Mouse (Mus musculus) liver, adult 2 months (tissue): ENCODE data around the gene Ptges3l. TPM values are rescaled to one million over a fixed set of nuclear protein-coding genes. Genes with fewer than 3 reads are reported as not detected.
A peak's percentile ranks its signal among the peaks of the same experiment; 100 is the strongest.

ENCODE experiments used
- DNase-seq: peaks from one replicate; pipeline ENCODE4 v3.0.0-alpha.2; 2011; ENCODE audit warnings: low read depth, low spot score; ENCODE audit errors: extremely low read depth
- H3K27ac ChIP-seq: fragments of 200-500 bp; replicated peaks from 2 replicates; pipeline ENCODE4 v1.5.1; 2012; ENCODE audit warnings: low read depth, mild to moderate bottlenecking, control low read depth, inconsistent platforms, low read length; ENCODE audit not compliant: insufficient read depth
- H3K27me3 ChIP-seq: fragments of 200-500 bp; 2 replicates; pipeline ENCODE4 v1.6.1; 2012; ENCODE audit warnings: mild to moderate bottlenecking, moderate library complexity, low read length, inconsistent platforms; ENCODE audit not compliant: control insufficient read depth, insufficient read depth
- H3K36me3 ChIP-seq: fragments of 200-500 bp; 2 replicates; pipeline ENCODE4 v1.6.1; 2012; ENCODE audit warnings: low read length, inconsistent platforms; ENCODE audit not compliant: control insufficient read depth, insufficient read depth
- H3K4me1 ChIP-seq: fragments of 200-500 bp; 2 replicates; pipeline ENCODE4 v1.6.1; 2011; ENCODE audit warnings: low read length; ENCODE audit not compliant: control insufficient read depth, insufficient read depth
- H3K4me3 ChIP-seq: fragments of 200-500 bp; 2 replicates; pipeline ENCODE4 v1.5.1; 2011; ENCODE audit warnings: low read depth, mild to moderate bottlenecking, control low read depth, low read length, moderate library complexity; ENCODE audit not compliant: insufficient read depth
- H3K79me2 ChIP-seq: fragments of 200-500 bp; 2 replicates; pipeline ENCODE4 v1.6.1; 2012; ENCODE audit warnings: inconsistent platforms, mild to moderate bottlenecking, low read length, moderate library complexity; ENCODE audit not compliant: control insufficient read depth, insufficient read depth
- H3K9ac ChIP-seq: fragments of 200-500 bp; 2 replicates; pipeline ENCODE4 v1.6.1; 2012; ENCODE audit warnings: low read depth, mild to moderate bottlenecking, control low read depth, inconsistent platforms, low read length
- CTCF ChIP-seq: fragments of 200-500 bp; IDR thresholded peaks from 2 replicates; pipeline ENCODE4 v1.5.1; 2011; ENCODE audit warnings: low read depth, low read length, control low read depth
- POLR2A ChIP-seq: fragments of 200-500 bp; IDR thresholded peaks from 2 replicates; pipeline ENCODE4 v1.6.1; 2011; ENCODE audit warnings: low read length, control low read depth; ENCODE audit not compliant: insufficient read depth; ENCODE audit errors: extremely low read depth
- WGBS: fragments of 180-500 bp; shearing (Covaris S2); methylation state at CpG from one replicate; pipeline ENCODE4 v1.1.7; 2018; 5-methylcytosine and 5-hydroxymethylcytosine counted together
- polyA plus RNA-seq: library from polyadenylated mRNA; depleted of rRNA; stranded (reverse); fragments of >200 nt; gene quantifications from 2 replicates; pipeline ENCODE4 v1.2.3, GENCODE M21; 2012
- total RNA-seq: library from RNA; depleted of rRNA; stranded (reverse); fragments of >200 nt; gene quantifications from 2 replicates; pipeline ENCODE4 v1.2.3, GENCODE M21; 2014

The Ptges3l gene
- total and polyA plus RNA-seq, 2 experiments, result 0.46 to 0.93 TPM

DNA sequence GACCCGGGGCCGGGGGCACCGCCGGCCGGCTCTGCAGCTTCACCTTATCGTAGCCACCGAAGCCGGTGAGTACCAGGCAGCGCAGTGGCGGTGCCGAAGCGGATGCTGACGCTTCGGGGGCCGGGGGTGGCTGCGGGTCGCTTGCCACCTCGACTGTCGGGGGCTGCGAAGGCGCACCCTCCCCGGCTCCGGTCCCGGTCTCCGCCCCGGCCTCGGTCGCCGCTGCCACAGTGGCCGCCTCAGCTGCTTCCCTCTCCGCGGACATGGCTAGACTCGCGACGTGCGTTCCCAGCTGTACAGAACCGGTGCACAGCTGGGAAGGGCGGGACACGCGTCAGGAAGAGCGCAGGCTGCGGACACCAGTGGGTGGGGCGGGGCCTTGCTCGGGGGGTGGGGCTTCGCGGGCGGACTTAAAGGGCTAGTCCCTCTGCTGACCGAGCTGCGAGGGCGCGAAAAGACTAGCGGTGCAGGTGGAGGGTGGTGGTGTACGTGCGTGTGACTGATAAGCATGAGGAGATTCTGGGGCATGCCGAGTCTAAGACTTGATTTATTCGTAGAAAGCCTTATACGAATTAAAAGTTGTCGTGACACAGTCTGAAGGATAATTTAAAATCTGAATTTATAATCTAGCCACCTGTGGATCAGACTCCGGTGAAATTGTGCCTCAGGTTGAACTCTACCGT is 40.9 kb upstream of the Ptges3l start, which contains the start of gene Vat1:
Gene Vat1, minus strand, starts transcription at position 362 of the 683 bp plus-strand sequence.
- no peaks in the 10 kb centered on the region for H3K36me3 ChIP-seq
- TF ChIP-seq POLR2A (peak; percentile 37; the same call in 1 of the 2 replicates), CTCF (no peak)
- H3K79me2 ChIP-seq, result no peaks in the 10 kb centered on the region
- 2% methylated on average over 57 of the region's 60 CpGs for WGBS
- peak; percentile 64 for DNase-seq
- no peaks in the 10 kb centered on the region for H3K27me3 ChIP-seq
- H3K9ac ChIP-seq, result peak within 1 kb of the TSS; percentile 89
- H3K27ac ChIP-seq, result no peak within 1 kb of the TSS
- H3K4me1 ChIP-seq, result peaks cover 1% of the 10 kb centered on the region; the same call in 1 of the 2 replicates
- H3K4me3 ChIP-seq, result peak within 1 kb of the TSS; percentile 86

DNA sequence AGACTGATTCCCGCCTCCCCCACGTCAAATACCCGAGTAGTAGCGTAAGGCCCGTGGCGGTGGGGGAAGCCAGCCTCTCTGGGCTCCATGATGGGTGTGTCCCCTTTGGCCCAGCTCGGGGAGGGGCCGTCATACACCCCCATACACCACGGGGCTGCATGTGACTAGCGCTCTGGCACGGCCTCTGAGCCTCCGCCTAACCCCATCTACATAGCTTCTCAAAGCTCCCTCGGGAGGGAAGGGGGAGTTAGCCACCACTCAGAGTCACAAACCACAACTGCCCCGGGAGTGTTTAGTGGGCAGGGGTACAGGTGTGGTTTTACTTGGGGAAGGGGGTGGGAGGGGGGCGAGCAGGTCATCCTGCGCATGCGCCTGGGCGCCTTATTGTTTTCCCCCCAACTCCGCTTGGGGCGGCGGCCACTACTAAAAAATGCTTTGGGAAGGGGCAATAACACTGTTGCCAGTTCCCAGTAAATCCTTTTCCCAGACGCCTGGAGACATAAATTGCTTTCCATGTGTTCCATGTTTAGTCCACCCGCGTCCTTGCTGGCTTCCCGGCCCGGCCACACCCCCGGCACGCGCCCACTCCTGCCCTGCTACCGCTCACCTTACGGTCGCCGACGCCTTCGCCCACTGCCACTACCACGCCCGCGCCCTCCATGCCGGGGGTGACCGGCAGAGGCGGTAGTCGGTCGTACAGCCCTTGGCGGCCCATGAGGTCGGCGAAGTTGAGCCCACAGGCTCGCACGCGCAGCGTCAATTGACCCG is 40.2 kb upstream of the Ptges3l start:
- TF ChIP-seq POLR2A (no peak), CTCF (0 out of 2 replicates have a peak, but pooled peaks have one; percentile 3)
- no peak for DNase-seq
- Histone ChIP-seq H3K4me1 (peaks cover 1% of the 10 kb centered on the region; the same call in 1 of the 2 replicates), H3K9ac (peak overlapping the region; percentile 89), H3K27me3 (no peaks in the 10 kb centered on the region), H3K4me3 (peak overlapping the region; percentile 86), H3K27ac (no peak overlapping the region), H3K79me2 (no peaks in the 10 kb centered on the region), H3K36me3 (no peaks in the 10 kb centered on the region)
- WGBS, result 5% methylated on average over 51 of the region's 51 CpGs

DNA sequence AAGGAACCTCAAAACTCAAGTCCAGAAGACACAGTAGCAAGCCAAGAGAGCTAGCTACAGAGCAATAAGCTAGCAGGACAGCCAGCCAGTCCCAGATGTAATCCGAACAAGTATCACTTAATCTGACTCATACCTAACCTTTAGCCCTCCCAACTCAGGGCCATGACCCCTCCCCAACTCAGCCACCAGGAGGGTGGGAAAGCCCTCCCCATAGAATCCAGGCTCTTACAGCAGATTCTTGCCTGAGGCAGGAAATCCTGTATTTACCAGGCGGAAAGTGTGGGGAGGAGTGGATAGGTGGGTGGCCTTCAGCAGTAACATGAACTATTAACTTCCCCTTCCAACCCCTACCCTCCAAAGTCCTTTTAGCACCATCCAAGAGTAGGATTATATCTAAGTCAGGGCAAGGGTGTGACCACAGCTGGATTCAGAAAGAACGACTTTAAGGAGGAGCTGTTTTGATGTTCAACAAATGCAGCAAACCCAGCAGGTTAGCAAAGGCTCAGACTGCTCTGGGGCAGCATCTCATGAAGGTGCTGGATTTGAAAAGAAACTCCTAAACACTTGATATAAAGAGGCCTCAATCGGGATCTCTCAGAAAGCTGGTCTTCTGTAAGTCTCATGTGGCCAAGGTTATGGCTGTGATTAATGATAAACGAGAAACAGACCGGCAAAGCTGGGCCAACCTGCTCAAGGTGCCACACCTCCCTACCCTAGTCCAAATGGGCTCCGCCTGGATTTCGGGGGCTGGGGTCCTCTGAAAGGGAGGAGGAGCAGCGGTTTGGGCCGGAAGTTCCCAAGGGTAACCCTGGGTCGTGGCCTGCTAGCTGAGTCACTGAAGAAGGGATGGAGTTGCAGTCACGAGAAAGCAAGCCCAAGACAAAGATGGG is 39.3 kb upstream of the Ptges3l start, which contains the start of gene Rnd2:
Gene Rnd2, plus strand, starts transcription at position 789 of the 890 bp plus-strand sequence.
- Histone ChIP-seq H3K4me1 (peaks cover 1% of the 10 kb centered on the region; the same call in 1 of the 2 replicates), H3K36me3 (no peaks in the 10 kb centered on the region), H3K27me3 (no peaks in the 10 kb centered on the region), H3K79me2 (no peaks in the 10 kb centered on the region), H3K9ac (peak within 1 kb of the TSS; percentile 89), H3K27ac (no peak within 1 kb of the TSS; the same call in 1 of the 2 replicates), H3K4me3 (peak within 1 kb of the TSS; percentile 86)
- DNase-seq, result no peak
- 22% methylated on average over 12 of the region's 12 CpGs for WGBS
- no peak for TF ChIP-seq POLR2A
- no peak for TF ChIP-seq CTCF

DNA sequence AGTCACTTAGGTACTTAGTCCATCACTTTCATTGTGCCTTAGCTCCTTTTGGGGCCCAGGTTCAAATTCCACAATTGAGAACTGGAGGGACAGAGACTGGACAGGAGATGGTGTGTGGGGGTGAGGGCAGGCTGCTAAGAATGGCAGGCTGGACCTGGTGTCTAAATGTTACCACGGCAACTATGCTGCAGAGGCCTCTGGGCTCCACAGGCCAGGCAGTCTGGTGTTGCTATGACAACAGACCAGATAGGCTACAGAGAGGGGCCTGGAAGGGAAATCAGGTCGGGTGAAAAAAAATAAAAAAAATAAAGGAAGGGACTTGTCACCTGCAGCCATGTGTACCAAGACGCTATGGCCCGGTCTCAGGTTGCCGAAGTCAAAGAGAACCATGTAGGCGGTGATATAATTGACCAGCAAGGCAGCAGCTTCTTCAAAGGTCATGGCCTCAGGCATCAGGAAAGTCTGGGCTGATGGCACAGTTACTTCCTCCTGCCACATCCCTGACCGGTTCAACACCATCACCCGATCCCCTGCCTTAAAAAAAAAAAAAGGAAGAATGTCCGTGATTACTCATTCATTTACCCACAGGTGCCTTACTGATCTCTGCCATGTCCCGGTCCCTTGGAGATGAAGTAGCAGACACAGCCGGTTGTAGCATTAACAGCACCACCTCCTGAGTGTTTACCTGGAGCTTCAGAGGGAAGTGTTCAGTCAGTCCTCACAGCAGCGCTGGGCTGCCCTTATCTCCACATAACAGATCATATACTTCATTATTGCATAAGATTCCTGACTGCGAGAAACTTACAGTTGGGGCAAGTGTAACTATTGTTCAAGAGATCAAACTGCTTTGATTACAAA is 37.7 kb upstream of the Ptges3l start:
- Histone ChIP-seq H3K4me3 (no peak overlapping the region), H3K27ac (no peak overlapping the region), H3K27me3 (no peaks in the 10 kb centered on the region), H3K9ac (no peak overlapping the region), H3K4me1 (peaks cover 1% of the 10 kb centered on the region; the same call in 1 of the 2 replicates), H3K36me3 (peaks cover 8% of the 10 kb centered on the region), H3K79me2 (no peaks in the 10 kb centered on the region)
- TF ChIP-seq CTCF, result no peak
- TF ChIP-seq POLR2A, result no peak
- 52% methylated on average over 13 of the region's 13 CpGs for whole genome bisulfite sequencing
- DNase-seq, result no peak

DNA sequence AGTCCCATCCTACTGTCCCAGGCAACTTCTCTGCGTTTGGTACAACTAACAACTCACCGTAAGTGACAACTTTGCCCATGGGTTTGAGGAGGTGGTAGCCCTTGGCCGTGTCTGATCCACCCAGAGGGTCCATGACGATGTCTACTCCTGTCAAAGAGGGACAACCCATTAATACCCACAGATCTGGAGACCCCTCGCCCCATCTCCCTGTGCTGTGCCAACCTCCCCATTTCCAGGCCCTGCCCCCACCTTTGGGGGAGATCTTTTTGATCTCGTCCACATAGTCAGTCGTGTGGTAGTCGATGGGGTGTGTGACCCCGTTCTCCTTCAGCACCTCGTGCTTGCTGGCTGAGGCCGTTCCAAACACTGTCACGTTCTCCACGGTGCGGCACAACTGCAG is 37.0 kb upstream of the Ptges3l start:
- DNase-seq, result no peak
- TF ChIP-seq POLR2A (no peak), CTCF (no peak)
- Histone ChIP-seq H3K27me3 (no peaks in the 10 kb centered on the region), H3K4me3 (no peak overlapping the region), H3K9ac (no peak overlapping the region), H3K4me1 (no peaks in the 10 kb centered on the region), H3K27ac (no peak overlapping the region), H3K79me2 (no peaks in the 10 kb centered on the region), H3K36me3 (peaks cover 11% of the 10 kb centered on the region)
- WGBS, result 92% methylated on average over 14 of the region's 14 CpGs
